Mouse (Mus musculus) lung, postnatal 0 days (tissue): ENCODE results near the gene 1700015F17Rik. TPM values are rescaled to one million over a fixed set of nuclear protein-coding genes. Genes with fewer than 3 reads are reported as not detected.

ENCODE experiments used
- ATAC-seq: fragments of 200-750 bp; cut with Nextera tagmentation; 2 replicates; pipeline ENCODE4 v1.8.0; 2017; ENCODE audit warnings: moderate library complexity
- DNase-seq: peaks from one replicate; pipeline ENCODE4 v3.0.0-alpha.2; 2016; ENCODE audit warnings: low spot score
- H3K27ac ChIP-seq: fragments of 300-500 bp; sonication (generic); 2 replicates; pipeline ENCODE4 v1.5.1; 2014; ENCODE audit warnings: antibody characterized with exemption, mild to moderate bottlenecking, low read length, mixed read lengths
- H3K27me3 ChIP-seq: fragments of 300-500 bp; sonication (generic); replicated peaks from 2 replicates; pipeline ENCODE4 v1.6.1; 2014; ENCODE audit warnings: low read length, mixed read lengths; ENCODE audit not compliant: insufficient read depth
- H3K36me3 ChIP-seq: fragments of 300-500 bp; sonication (generic); 2 replicates; pipeline ENCODE4 v1.6.1; 2014; ENCODE audit warnings: low read length, mixed read lengths; ENCODE audit not compliant: insufficient read depth
- H3K4me1 ChIP-seq: fragments of 300-500 bp; sonication (generic); 2 replicates; pipeline ENCODE4 v1.6.1; 2014; ENCODE audit warnings: antibody characterized with exemption, low read depth, low read length, mixed read lengths; ENCODE audit not compliant: insufficient read depth
- H3K4me2 ChIP-seq: fragments of 300-500 bp; sonication (generic); replicated peaks from 2 replicates; pipeline ENCODE4 v1.6.1; 2014; ENCODE audit warnings: low read depth, mild to moderate bottlenecking, low read length, moderate library complexity, mixed read lengths
- H3K4me3 ChIP-seq: fragments of 300-500 bp; sonication (generic); 2 replicates; pipeline ENCODE4 v1.5.1; 2014; ENCODE audit warnings: low read depth, low read length
- H3K9ac ChIP-seq: fragments of 300-500 bp; sonication (generic); replicated peaks from 2 replicates; pipeline ENCODE4 v1.6.1; 2014; ENCODE audit warnings: low read depth, mild to moderate bottlenecking
- H3K9me3 ChIP-seq: fragments of 300-500 bp; sonication (generic); 2 replicates; pipeline ENCODE4 v1.6.1; 2016; ENCODE audit warnings: low read length, mixed read lengths
- CTCF ChIP-seq: IDR thresholded peaks from 2 replicates; pipeline ENCODE4 v1.5.1; 2016; ENCODE audit warnings: antibody characterized with exemption, mild to moderate bottlenecking
- EP300 ChIP-seq: IDR thresholded peaks from 2 replicates; pipeline ENCODE4 v1.6.1; 2016; ENCODE audit warnings: antibody characterized with exemption, mild to moderate bottlenecking, control low read depth
- WGBS: fragments of 180-500 bp; shearing (Covaris S2); extraction: QIAGEN DNeasy Blood & Tissue Kit; methylation state at CpG from one replicate; pipeline ENCODE4 v1.1.7; 2014; 5-methylcytosine and 5-hydroxymethylcytosine counted together
- polyA plus RNA-seq: library from polyadenylated mRNA; unstranded; fragments of >200 nt; fragmentation: Nextera tagmentation; extraction: Ambion mirVana; gene quantifications from 2 replicates; pipeline ENCODE4 v1.2.1, GENCODE M21; 2015

The 1700015F17Rik gene
- polyA plus RNA-seq, 1 experiment from 2014 or later = not detected

- H3K4me3 ChIP-seq = no peak overlapping the region
- ATAC-seq = peak; percentile 25; the same call in 1 of the 2 replicates
Observed at GRCm38 (mm10) chr5:5419253-5419652, 59.7 kb downstream of the 1700015F17Rik start.

GRCm38 (mm10) chr5:5414835-5415234, 64.1 kb downstream of the 1700015F17Rik start:
- H3K4me3 ChIP-seq = no peak overlapping the region
- WGBS = 46% methylated on average over 3 of the region's 3 CpGs
- H3K27me3 ChIP-seq = no peaks in the 10 kb centered on the region
- H3K27ac ChIP-seq = no peak overlapping the region
- no peaks in the 10 kb centered on the region for H3K4me1 ChIP-seq
- no peak overlapping the region for H3K9ac ChIP-seq
- no peaks in the 10 kb centered on the region for H3K9me3 ChIP-seq
- H3K4me2 ChIP-seq = no peak overlapping the region
- TF ChIP-seq EP300 (no peak), CTCF (no peak)
- DNase-seq (peak; percentile 45), ATAC-seq (peak; percentile 48)
- no peaks in the 10 kb centered on the region for H3K36me3 ChIP-seq

More at GRCm38 (mm10) chr5:5419253-5419652, 59.7 kb downstream of the 1700015F17Rik start:
- Histone ChIP-seq H3K27ac (no peak overlapping the region), H3K27me3 (no peaks in the 10 kb centered on the region), H3K4me2 (no peak overlapping the region), H3K9me3 (no peaks in the 10 kb centered on the region), H3K9ac (no peak overlapping the region), H3K36me3 (no peaks in the 10 kb centered on the region), H3K4me1 (no peaks in the 10 kb centered on the region)
- WGBS = 56% methylated on average over 1 of the region's 1 CpGs
- DNase-seq = peak; percentile 49
- no peak for TF ChIP-seq CTCF
- no peak for TF ChIP-seq EP300

GRCm38 (mm10) chr5:5411886-5412285, 67.1 kb downstream of the 1700015F17Rik start:
- Histone ChIP-seq H3K9ac (no peak overlapping the region), H3K4me2 (no peak overlapping the region), H3K36me3 (no peaks in the 10 kb centered on the region), H3K4me1 (no peaks in the 10 kb centered on the region), H3K9me3 (no peaks in the 10 kb centered on the region), H3K27ac (no peak overlapping the region), H3K27me3 (no peaks in the 10 kb centered on the region), H3K4me3 (no peak overlapping the region)
- WGBS = 54% methylated on average over 2 of the region's 2 CpGs
- TF ChIP-seq CTCF (no peak), EP300 (no peak)
- DNase-seq (no peak), ATAC-seq (no peak)

- DNase-seq = no peak
- Histone ChIP-seq H3K4me3 (no peak overlapping the region), H3K36me3 (no peaks in the 10 kb centered on the region), H3K4me2 (no peak overlapping the region), H3K9ac (no peak overlapping the region), H3K4me1 (no peaks in the 10 kb centered on the region), H3K27me3 (no peaks in the 10 kb centered on the region), H3K9me3 (no peaks in the 10 kb centered on the region), H3K27ac (no peak overlapping the region)
- no peak for ATAC-seq
- 61% methylated on average over 4 of the region's 4 CpGs for WGBS
- no peak for TF ChIP-seq CTCF
- no peak for TF ChIP-seq EP300
Observed at GRCm38 (mm10) chr5:5401986-5402385, 77.0 kb downstream of the 1700015F17Rik start.

- DNase-seq = no peak
- H3K36me3 ChIP-seq = no peaks in the 10 kb centered on the region
- H3K9ac ChIP-seq = no peak overlapping the region
- no peaks in the 10 kb centered on the region for H3K9me3 ChIP-seq
- 33% methylated on average over 3 of the region's 3 CpGs for WGBS
- ATAC-seq = no peak
- no peak overlapping the region for H3K27ac ChIP-seq
- H3K4me3 ChIP-seq = no peak overlapping the region
- H3K4me1 ChIP-seq = no peaks in the 10 kb centered on the region
- H3K4me2 ChIP-seq = no peak overlapping the region
- TF ChIP-seq CTCF (peak; percentile 15; the same call in 1 of the 2 replicates), EP300 (no peak)
- no peaks in the 10 kb centered on the region for H3K27me3 ChIP-seq
Observed at GRCm38 (mm10) chr5:5392786-5393185, 86.2 kb downstream of the 1700015F17Rik start.

Other genes with a start within 250 kb of the 1700015F17Rik start
- gene Cdk14, start 58.8 kb downstream of the 1700015F17Rik start, polyA plus RNA-seq = 19.7 and 32.7 TPM in 2 replicates
- gene Cldn12, start 35.8 kb upstream of the 1700015F17Rik start, polyA plus RNA-seq = 12.8 and 15.1 TPM in 2 replicates
- 10.6 and 12.6 TPM in 2 replicates for gene Gtpbp10, start 80.4 kb upstream of the 1700015F17Rik start, polyA plus RNA-seq
- gene Gm8773, start 94.7 kb upstream of the 1700015F17Rik start, polyA plus RNA-seq = 0.16 and 0.36 TPM in 2 replicates
- 8.9 and 9.6 TPM in 2 replicates for gene Cfap69, start 185.1 kb upstream of the 1700015F17Rik start, polyA plus RNA-seq
- 5.2 and 6.2 TPM in 2 replicates for gene Steap2, start 215.4 kb upstream of the 1700015F17Rik start, polyA plus RNA-seq